Mouse (Mus musculus) heart, embryonic 10.5 days (tissue): ENCODE measurements at regions not wholly inside any gene's neighbourhood (a gene's known extent, or its start where the extent isn't known, plus 50 kb on each side); places are given as distances from the start of the nearest gene placed in this dataset.

ENCODE experiments used
- DNase-seq: peaks from one replicate; pipeline ENCODE4 v3.0.0-alpha.2; 2017; ENCODE audit warnings: low spot score
- H3K27ac ChIP-seq: fragments of 300-500 bp; sonication (generic); 2 replicates; pipeline ENCODE4 v1.5.1; 2016; ENCODE audit warnings: mild to moderate bottlenecking
- H3K27me3 ChIP-seq: fragments of 300-500 bp; sonication (generic); 2 replicates; pipeline ENCODE4 v1.6.1; 2016; ENCODE audit warnings: mild to moderate bottlenecking; ENCODE audit not compliant: poor library complexity, insufficient read depth, severe bottlenecking
- H3K36me3 ChIP-seq: fragments of 300-500 bp; sonication (generic); 2 replicates; pipeline ENCODE4 v1.6.1; 2016; ENCODE audit warnings: mild to moderate bottlenecking, moderate library complexity
- H3K4me1 ChIP-seq: fragments of 300-500 bp; sonication (generic); 2 replicates; pipeline ENCODE4 v1.6.1; 2016; ENCODE audit warnings: mild to moderate bottlenecking
- H3K4me3 ChIP-seq: fragments of 300-500 bp; sonication (generic); 2 replicates; pipeline ENCODE4 v1.5.1; 2016; ENCODE audit warnings: mild to moderate bottlenecking, moderate library complexity
- H3K9me3 ChIP-seq: fragments of 300-500 bp; sonication (generic); 2 replicates; pipeline ENCODE4 v1.6.1; 2016; ENCODE audit warnings: mild to moderate bottlenecking, moderate library complexity
- WGBS: fragments of 180-500 bp; shearing (Covaris S2); methylation state at CpG from one replicate; pipeline ENCODE4 v1.1.7; 2016; 5-methylcytosine and 5-hydroxymethylcytosine counted together

DNA sequence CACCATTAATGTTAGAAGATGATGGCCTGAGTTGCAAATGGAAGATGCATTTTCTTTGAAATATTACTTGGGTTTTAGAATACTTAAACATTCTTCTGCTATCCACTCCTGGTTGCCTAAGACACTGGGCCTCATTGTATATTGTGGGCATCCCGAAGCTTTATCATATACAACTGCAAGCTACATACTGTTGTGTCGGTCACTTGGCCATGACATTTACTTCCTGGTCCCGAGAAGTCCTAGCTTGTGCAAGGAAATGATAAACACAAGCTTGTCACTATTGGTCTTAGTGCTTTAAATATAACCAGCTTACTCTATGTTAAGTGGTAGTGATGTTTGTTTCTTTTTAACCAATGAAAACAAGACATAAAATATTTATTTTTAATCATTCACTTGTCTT, 122.4 kb upstream of the Rasa1 start:
- Histone ChIP-seq H3K36me3 (no peaks in the 10 kb centered on the region), H3K9me3 (no peaks in the 10 kb centered on the region), H3K4me3 (no peak overlapping the region), H3K4me1 (no peaks in the 10 kb centered on the region), H3K27ac (no peak overlapping the region), H3K27me3 (no peaks in the 10 kb centered on the region)
- no peak for DNase-seq
- 68% methylated on average over 3 of the region's 3 CpGs for WGBS

DNA sequence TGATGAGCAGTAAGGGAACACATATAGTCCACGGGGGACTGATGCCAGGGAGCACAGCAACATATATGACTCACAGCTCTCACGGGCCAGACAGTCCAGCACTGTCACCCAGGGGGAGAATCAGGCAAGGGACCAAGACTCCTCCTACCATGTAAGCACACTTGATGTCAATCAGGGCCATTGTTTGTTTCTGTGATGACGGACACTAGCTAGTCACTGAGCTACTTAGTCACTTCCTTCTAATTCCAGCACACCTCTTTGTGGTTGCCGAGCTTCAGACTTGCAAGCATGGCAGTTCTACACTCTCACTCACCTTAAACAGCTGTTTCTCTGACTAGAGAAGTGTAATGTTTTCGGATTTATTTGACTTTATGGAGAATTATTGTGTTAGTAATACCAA, 109.9 kb upstream of the Rasa1 start:
- WGBS = 70% methylated on average over 5 of the region's 5 CpGs
- no peaks in the 10 kb centered on the region for H3K27me3 ChIP-seq
- H3K36me3 ChIP-seq = no peaks in the 10 kb centered on the region
- no peak overlapping the region for H3K27ac ChIP-seq
- DNase-seq = no peak
- no peaks in the 10 kb centered on the region for H3K4me1 ChIP-seq
- no peaks in the 10 kb centered on the region for H3K9me3 ChIP-seq
- no peak overlapping the region for H3K4me3 ChIP-seq

DNA sequence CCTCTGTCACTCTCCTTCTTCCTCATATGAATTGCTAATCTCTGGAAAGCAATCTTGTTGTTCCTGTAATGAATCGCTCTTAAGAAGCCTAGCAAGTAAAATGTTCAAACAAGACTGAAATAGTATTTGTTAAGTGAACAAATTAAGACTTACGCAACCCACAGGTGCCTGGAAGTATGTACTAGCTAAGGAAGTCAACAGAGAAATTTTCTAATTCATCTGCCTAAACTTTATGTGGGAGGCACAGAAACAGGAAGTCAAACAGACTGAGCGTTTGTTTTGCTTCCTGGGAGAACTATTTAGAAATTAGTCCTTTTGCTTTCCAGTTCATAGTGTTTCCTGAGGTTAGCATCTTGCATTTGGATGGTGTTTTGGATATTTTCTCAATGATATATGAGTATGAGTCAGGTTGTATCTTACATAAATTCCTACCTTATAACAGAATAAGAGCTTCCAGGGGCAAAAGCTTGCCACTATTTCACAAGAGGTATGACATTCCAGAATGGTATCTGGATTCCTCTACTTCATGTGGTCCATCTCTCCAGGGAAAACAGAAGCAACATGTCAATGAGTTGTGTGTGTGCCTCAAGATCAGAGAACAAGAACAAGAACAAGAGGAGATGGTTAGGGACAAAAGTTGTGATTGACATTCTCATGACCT, 87.5 kb upstream of the Rasa1 start:
- WGBS = 74% methylated on average over 3 of the region's 3 CpGs
- H3K9me3 ChIP-seq = no peaks in the 10 kb centered on the region
- no peak for DNase-seq

DNA sequence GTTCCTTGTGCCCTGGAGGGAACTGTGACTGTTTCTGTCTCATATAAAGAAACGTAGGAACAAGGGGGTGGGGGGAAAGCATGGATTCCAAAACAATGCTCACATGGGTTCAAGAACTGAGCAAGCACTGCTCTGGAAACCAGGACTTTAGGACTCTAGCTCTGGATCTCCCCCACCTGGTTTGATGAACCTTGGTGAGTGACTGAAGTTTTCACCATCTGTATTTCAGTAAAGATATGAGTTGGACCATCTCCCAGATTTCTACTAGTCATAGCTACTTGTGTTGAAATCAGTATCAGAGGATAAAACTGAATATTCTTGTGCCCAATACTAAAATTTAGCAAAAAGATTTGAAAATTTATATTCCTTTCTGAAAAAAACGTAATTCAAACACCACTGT, 70.7 kb upstream of the Rasa1 start:
- H3K4me1 ChIP-seq = no peaks in the 10 kb centered on the region
- no peak for DNase-seq
- H3K4me3 ChIP-seq = no peak overlapping the region
- no peaks in the 10 kb centered on the region for H3K36me3 ChIP-seq
- 67% methylated on average over 2 of the region's 2 CpGs for WGBS
- no peaks in the 10 kb centered on the region for H3K9me3 ChIP-seq
- no peak overlapping the region for H3K27ac ChIP-seq
- no peaks in the 10 kb centered on the region for H3K27me3 ChIP-seq

More for the DNA sequence above, 87.5 kb upstream of the Rasa1 start:
- Histone ChIP-seq H3K36me3 (no peaks in the 10 kb centered on the region), H3K4me1 (no peaks in the 10 kb centered on the region), H3K27ac (no peak overlapping the region), H3K27me3 (no peaks in the 10 kb centered on the region), H3K4me3 (no peak overlapping the region)

DNA sequence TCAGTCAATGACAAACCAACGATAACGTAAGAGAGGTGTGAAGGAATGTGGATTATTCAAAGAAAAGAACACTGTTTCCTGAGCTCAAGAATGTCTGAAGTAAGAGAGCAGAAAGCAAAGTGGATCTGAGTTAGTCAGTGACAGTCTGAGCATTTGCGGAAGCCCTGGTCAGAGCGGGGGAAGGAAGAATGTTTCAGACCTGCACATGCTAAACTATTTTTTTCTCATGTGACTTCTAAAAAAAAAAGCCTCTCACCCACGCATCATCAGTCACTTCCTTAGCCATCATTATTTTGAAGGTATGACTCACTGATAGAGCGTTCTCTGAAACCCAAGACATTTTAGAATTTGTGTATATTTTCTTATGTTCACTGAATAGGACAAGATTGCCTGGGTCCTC, 70.2 kb upstream of the Rasa1 start:
- H3K4me3 ChIP-seq = no peak overlapping the region
- no peak overlapping the region for H3K27ac ChIP-seq
- WGBS = 77% methylated on average over 6 of the region's 6 CpGs
- H3K27me3 ChIP-seq = no peaks in the 10 kb centered on the region
- no peaks in the 10 kb centered on the region for H3K36me3 ChIP-seq
- DNase-seq = no peak
- no peaks in the 10 kb centered on the region for H3K9me3 ChIP-seq
- H3K4me1 ChIP-seq = no peaks in the 10 kb centered on the region

DNA sequence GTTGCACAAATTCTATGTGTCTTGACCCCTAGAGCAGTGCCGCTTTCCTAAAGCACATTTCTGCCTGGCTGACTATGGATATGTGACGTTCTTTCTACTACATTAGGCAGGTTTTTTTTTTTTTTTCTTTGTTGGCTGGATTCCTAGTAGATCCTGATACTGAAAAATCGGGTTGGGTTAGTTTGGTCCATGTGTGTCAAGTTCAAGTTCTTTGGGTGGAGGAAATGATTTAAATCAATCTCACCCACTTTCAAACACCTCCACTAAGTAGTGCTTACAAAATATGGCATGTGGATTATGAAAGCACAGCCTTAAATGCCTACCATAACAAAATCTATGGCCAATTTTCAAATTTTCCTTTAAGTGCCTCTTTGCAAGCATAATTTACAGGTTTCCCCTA, 63.1 kb upstream of the Rasa1 start:
- Histone ChIP-seq H3K4me3 (no peak overlapping the region), H3K27ac (no peak overlapping the region), H3K4me1 (no peaks in the 10 kb centered on the region), H3K9me3 (no peaks in the 10 kb centered on the region), H3K36me3 (no peaks in the 10 kb centered on the region), H3K27me3 (no peaks in the 10 kb centered on the region)
- WGBS = 78% methylated on average over 3 of the region's 3 CpGs
- no peak for DNase-seq
